Mouse (Mus musculus): ENCODE measurements at regions not wholly inside any gene's neighbourhood (a gene's known extent, or its start where the extent isn't known, plus 50 kb on each side); places are given as distances from the start of the nearest gene placed in this dataset.

GRCm38 (mm10) chr8:128065127-128065526 lies 293.3 kb upstream of the Nrp1 start:
- Histone ChIP-seq H3K27me3 (no peaks in the 10 kb centered on the region), H3K27ac (no peak overlapping the region), H3K9ac (no peak overlapping the region), H3K9me3 (replicated peaks) (no peaks in the 10 kb centered on the region), H3K4me2 (replicated peaks) (no peak overlapping the region), H3K4me3 (no peak overlapping the region), H3K4me1 (no peaks in the 10 kb centered on the region), H3K36me3 (no peaks in the 10 kb centered on the region)
- WGBS, result 87% methylated on average over 2 of the region's 2 CpGs
- no peak for ATAC-seq (ENCODE audit: low FRiP score)

- no peak overlapping the region for H3K4me2 ChIP-seq (replicated peaks)
- no peak overlapping the region for H3K4me3 ChIP-seq
- H3K9ac ChIP-seq, result no peak overlapping the region
- H3K9me3 ChIP-seq (replicated peaks), result no peaks in the 10 kb centered on the region
- no peak for ATAC-seq (ENCODE audit: low FRiP score)
- 83% methylated on average over 7 of the region's 7 CpGs for WGBS
- H3K4me1 ChIP-seq, result no peaks in the 10 kb centered on the region
- no peaks in the 10 kb centered on the region for H3K27me3 ChIP-seq
- no peak overlapping the region for H3K27ac ChIP-seq
- no peaks in the 10 kb centered on the region for H3K36me3 ChIP-seq
Observed at GRCm38 (mm10) chr8:128065964-128066680, 292.3 kb upstream of the Nrp1 start.

GRCm38 (mm10) chr8:128069749-128070148 lies 288.7 kb upstream of the Nrp1 start:
- no peak overlapping the region for H3K4me2 ChIP-seq (replicated peaks)
- no peak overlapping the region for H3K9ac ChIP-seq
- WGBS, result 84% methylated on average over 2 of the region's 2 CpGs
- H3K9me3 ChIP-seq (replicated peaks), result no peaks in the 10 kb centered on the region
- H3K36me3 ChIP-seq, result no peaks in the 10 kb centered on the region
- H3K4me1 ChIP-seq, result no peaks in the 10 kb centered on the region
- no peak for ATAC-seq (ENCODE audit: low FRiP score)
- no peak overlapping the region for H3K27ac ChIP-seq
- H3K4me3 ChIP-seq, result no peak overlapping the region
- no peaks in the 10 kb centered on the region for H3K27me3 ChIP-seq

- no peak overlapping the region for H3K9ac ChIP-seq
- no peak overlapping the region for H3K4me3 ChIP-seq
- 79% methylated on average over 1 of the region's 1 CpGs for WGBS
- H3K27ac ChIP-seq, result no peak overlapping the region
- H3K27me3 ChIP-seq, result no peaks in the 10 kb centered on the region
- no peaks in the 10 kb centered on the region for H3K36me3 ChIP-seq
- no peaks in the 10 kb centered on the region for H3K9me3 ChIP-seq (replicated peaks)
- no peak overlapping the region for H3K4me2 ChIP-seq (replicated peaks)
- no peaks in the 10 kb centered on the region for H3K4me1 ChIP-seq
- no peak for ATAC-seq (ENCODE audit: low FRiP score)
Observed at GRCm38 (mm10) chr8:128075566-128075965, 282.8 kb upstream of the Nrp1 start.

GRCm38 (mm10) chr8:128076226-128076625 lies 282.2 kb upstream of the Nrp1 start:
- Histone ChIP-seq H3K4me2 (replicated peaks) (no peak overlapping the region), H3K27ac (no peak overlapping the region), H3K9me3 (replicated peaks) (no peaks in the 10 kb centered on the region), H3K9ac (no peak overlapping the region), H3K27me3 (no peaks in the 10 kb centered on the region), H3K4me3 (no peak overlapping the region), H3K4me1 (no peaks in the 10 kb centered on the region), H3K36me3 (no peaks in the 10 kb centered on the region)
- ATAC-seq (ENCODE audit: low FRiP score), result no peak
- WGBS, result 90% methylated on average over 4 of the region's 4 CpGs

GRCm38 (mm10) chr8:128078740-128079139 lies 279.7 kb upstream of the Nrp1 start:
- H3K4me2 ChIP-seq (replicated peaks), result no peak overlapping the region
- no peaks in the 10 kb centered on the region for H3K9me3 ChIP-seq (replicated peaks)
- H3K4me3 ChIP-seq, result no peak overlapping the region
- no peaks in the 10 kb centered on the region for H3K36me3 ChIP-seq
- no peak for ATAC-seq (ENCODE audit: low FRiP score)
- no peaks in the 10 kb centered on the region for H3K4me1 ChIP-seq
- H3K27me3 ChIP-seq, result no peaks in the 10 kb centered on the region
- H3K27ac ChIP-seq, result no peak overlapping the region
- WGBS, result 88% methylated on average over 1 of the region's 1 CpGs
- H3K9ac ChIP-seq, result no peak overlapping the region

GRCm38 (mm10) chr8:128085800-128086199 lies 272.6 kb upstream of the Nrp1 start:
- no peak for ATAC-seq (ENCODE audit: low FRiP score)
- H3K27ac ChIP-seq, result no peak overlapping the region
- H3K36me3 ChIP-seq, result no peaks in the 10 kb centered on the region
- 83% methylated on average over 1 of the region's 1 CpGs for WGBS
- 0 out of 2 replicates have a peak, but pooled peaks cover 3% of the 10 kb centered on the region for H3K4me1 ChIP-seq
- H3K27me3 ChIP-seq, result peaks cover 6% of the 10 kb centered on the region
- H3K4me3 ChIP-seq, result no peak overlapping the region
- H3K9ac ChIP-seq, result no peak overlapping the region
- H3K4me2 ChIP-seq (replicated peaks), result no peak overlapping the region
- no peaks in the 10 kb centered on the region for H3K9me3 ChIP-seq (replicated peaks)

GRCm38 (mm10) chr8:128087500-128087899 lies 270.9 kb upstream of the Nrp1 start:
- Histone ChIP-seq H3K9ac (no peak overlapping the region), H3K4me2 (replicated peaks) (no peak overlapping the region), H3K27ac (no peak overlapping the region), H3K4me1 (0 out of 2 replicates have a peak, but pooled peaks cover 3% of the 10 kb centered on the region), H3K36me3 (no peaks in the 10 kb centered on the region), H3K9me3 (replicated peaks) (0 out of 2 replicates have a peak, but pooled peaks cover 5% of the 10 kb centered on the region), H3K27me3 (peaks cover 6% of the 10 kb centered on the region), H3K4me3 (no peak overlapping the region)
- ATAC-seq (ENCODE audit: low FRiP score), result no peak
- WGBS, result 71% methylated on average over 1 of the region's 1 CpGs

GRCm38 (mm10) chr8:128092826-128093225 lies 265.6 kb upstream of the Nrp1 start:
- Histone ChIP-seq H3K27me3 (peaks cover 6% of the 10 kb centered on the region; the same call in 1 of the 2 replicates), H3K27ac (no peak overlapping the region), H3K36me3 (no peaks in the 10 kb centered on the region), H3K4me2 (replicated peaks) (no peak overlapping the region), H3K4me3 (no peak overlapping the region), H3K4me1 (no peaks in the 10 kb centered on the region), H3K9me3 (replicated peaks) (0 out of 2 replicates have a peak, but pooled peaks cover 5% of the 10 kb centered on the region), H3K9ac (no peak overlapping the region)
- no peak for ATAC-seq (ENCODE audit: low FRiP score)
- 87% methylated on average over 7 of the region's 7 CpGs for WGBS

- H3K36me3 ChIP-seq, result no peaks in the 10 kb centered on the region
- no peaks in the 10 kb centered on the region for H3K4me1 ChIP-seq
- H3K27me3 ChIP-seq, result no peaks in the 10 kb centered on the region; the same call in 1 of the 2 replicates
- H3K27ac ChIP-seq, result no peak overlapping the region
- WGBS, result 90% methylated on average over 1 of the region's 1 CpGs
- no peak overlapping the region for H3K9ac ChIP-seq
- no peak for ATAC-seq (ENCODE audit: low FRiP score)
- no peak overlapping the region for H3K4me3 ChIP-seq
- H3K4me2 ChIP-seq (replicated peaks), result no peak overlapping the region
- 0 out of 2 replicates have a peak, but pooled peaks cover 5% of the 10 kb centered on the region for H3K9me3 ChIP-seq (replicated peaks)
Observed at GRCm38 (mm10) chr8:128095451-128095850, 263.0 kb upstream of the Nrp1 start.

GRCm38 (mm10) chr8:128097601-128098000 lies 260.8 kb upstream of the Nrp1 start:
- no peak overlapping the region for H3K4me3 ChIP-seq
- no peak for ATAC-seq (ENCODE audit: low FRiP score)
- H3K9me3 ChIP-seq (replicated peaks), result no peaks in the 10 kb centered on the region
- H3K9ac ChIP-seq, result no peak overlapping the region
- H3K4me1 ChIP-seq, result no peaks in the 10 kb centered on the region
- no peak overlapping the region for H3K4me2 ChIP-seq (replicated peaks)
- no peaks in the 10 kb centered on the region for H3K36me3 ChIP-seq
- WGBS, result 79% methylated on average over 3 of the region's 3 CpGs
- no peaks in the 10 kb centered on the region for H3K27me3 ChIP-seq
- no peak overlapping the region for H3K27ac ChIP-seq

- WGBS, result 91% methylated on average over 1 of the region's 1 CpGs
- H3K36me3 ChIP-seq, result no peaks in the 10 kb centered on the region
- no peaks in the 10 kb centered on the region for H3K27me3 ChIP-seq
- H3K4me2 ChIP-seq (replicated peaks), result no peak overlapping the region
- H3K9me3 ChIP-seq (replicated peaks), result no peaks in the 10 kb centered on the region
- no peaks in the 10 kb centered on the region for H3K4me1 ChIP-seq
- no peak overlapping the region for H3K4me3 ChIP-seq
- no peak for ATAC-seq (ENCODE audit: low FRiP score)
- no peak overlapping the region for H3K9ac ChIP-seq
- H3K27ac ChIP-seq, result no peak overlapping the region
Observed at GRCm38 (mm10) chr8:128103380-128103779, 255.0 kb upstream of the Nrp1 start.

- Histone ChIP-seq H3K36me3 (no peaks in the 10 kb centered on the region), H3K9ac (no peak overlapping the region), H3K27me3 (no peaks in the 10 kb centered on the region), H3K4me1 (no peaks in the 10 kb centered on the region), H3K4me2 (replicated peaks) (no peak overlapping the region), H3K27ac (no peak overlapping the region), H3K4me3 (no peak overlapping the region), H3K9me3 (replicated peaks) (no peaks in the 10 kb centered on the region)
- no peak for ATAC-seq (ENCODE audit: low FRiP score)
- WGBS, result 94% methylated on average over 2 of the region's 2 CpGs
Observed at GRCm38 (mm10) chr8:128106569-128106968, 251.8 kb upstream of the Nrp1 start.

All from hindbrain, embryonic 12.5 days (tissue).